Mouse (Mus musculus): ENCODE measurements around the gene Cdh13. TPM values are rescaled to one million over a fixed set of nuclear protein-coding genes. Genes with fewer than 3 reads are reported as not detected.
A peak's percentile ranks its signal among the peaks of the same experiment; 100 is the strongest.

Cdh13 gene
- polyA plus RNA-seq, 1 experiment from 2014 or later: 37.1 TPM

DNA sequence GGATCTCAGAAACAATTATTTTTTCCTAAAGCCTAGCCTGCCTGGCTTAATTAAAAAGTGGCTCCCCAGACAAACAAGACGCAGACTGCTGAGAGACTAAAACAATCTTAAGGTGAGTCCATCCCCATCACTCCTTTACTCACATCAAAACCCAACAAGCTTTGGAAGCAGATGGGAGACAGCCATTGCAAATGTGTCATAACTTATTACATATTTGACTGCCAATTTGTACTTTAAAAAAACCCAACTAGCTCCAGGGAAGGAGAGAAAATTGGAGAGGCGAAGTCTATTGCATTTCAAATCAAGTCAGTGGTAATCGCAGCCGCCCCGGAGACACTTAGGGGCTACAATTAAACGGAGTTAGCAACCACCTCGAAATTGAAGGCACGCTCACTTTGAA, 801.5 kb downstream of the Cdh13 start:
- Histone ChIP-seq H3K4me2 (no peak overlapping the region), H3K4me3 (ENCODE audit: low read depth, low read length) (no peak overlapping the region), H3K36me3 (ENCODE audit: control insufficient read depth, insufficient read depth, low read length) (no peaks in the 10 kb centered on the region), H3K9ac (ENCODE audit: low read depth, low read length) (no peak overlapping the region), H3K9me3 (replicated peaks; ENCODE audit: control insufficient read depth, low read length) (no peaks in the 10 kb centered on the region), H3K27me3 (ENCODE audit: control insufficient read depth, insufficient read depth, low read length) (no peaks in the 10 kb centered on the region), H3K27ac (ENCODE audit: low read depth, low read length) (no peak overlapping the region), H3K4me1 (ENCODE audit: control insufficient read depth, insufficient read depth, low read length) (no peaks in the 10 kb centered on the region)
- WGBS (ENCODE audit: insufficient replicate concordance): 88% methylated on average over 8 of the region's 8 CpGs
- ATAC-seq (replicated peaks; ENCODE audit: insufficient number of reproducible peaks, low FRiP score, low TSS enrichment): no peak

DNA sequence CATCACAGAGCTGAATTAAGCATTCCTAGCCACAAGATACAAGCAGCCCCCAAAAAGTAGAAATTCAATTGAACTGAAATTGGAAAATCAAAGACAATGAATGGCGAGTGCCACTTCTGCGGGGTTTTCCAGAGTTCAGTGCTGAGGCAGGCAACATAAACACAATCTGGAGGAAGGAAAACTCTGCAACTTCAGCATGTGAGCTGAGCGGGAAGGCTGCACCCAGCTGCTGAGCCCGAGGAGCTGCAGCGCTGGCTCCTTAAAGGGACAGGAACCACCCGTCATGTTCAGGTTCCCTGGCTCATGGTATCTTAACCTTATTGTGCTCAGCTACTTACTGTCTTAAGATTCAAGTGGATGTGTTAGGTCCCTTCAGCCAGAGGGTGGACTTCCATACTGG, 814.7 kb downstream of the Cdh13 start:
- 38% methylated on average over 6 of the region's 6 CpGs for WGBS (ENCODE audit: insufficient replicate concordance)

DNA sequence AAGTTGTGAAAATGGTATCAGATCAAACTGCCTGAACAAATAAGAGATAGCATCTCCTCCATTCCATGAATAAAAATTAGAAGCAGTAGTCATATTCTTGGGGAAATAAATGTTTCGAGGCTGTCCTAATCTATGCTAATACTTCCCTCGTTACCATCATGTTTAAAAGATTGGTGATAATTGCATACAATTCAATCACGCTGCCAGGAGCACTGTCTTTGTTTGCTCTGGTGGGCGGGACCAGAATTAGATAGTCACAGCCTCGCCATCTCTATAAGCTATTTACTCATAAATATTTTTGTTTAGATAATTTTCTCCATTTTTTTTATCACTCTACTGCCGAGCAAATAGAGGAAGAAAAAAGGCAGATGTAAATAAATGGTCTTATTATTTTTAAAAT, 819.3 kb downstream of the Cdh13 start:
- Histone ChIP-seq H3K9me3 (replicated peaks; ENCODE audit: control insufficient read depth, low read length) (no peaks in the 10 kb centered on the region), H3K4me3 (ENCODE audit: low read depth, low read length) (no peak overlapping the region), H3K4me2 (no peak overlapping the region), H3K27me3 (ENCODE audit: control insufficient read depth, insufficient read depth, low read length) (no peaks in the 10 kb centered on the region), H3K36me3 (ENCODE audit: control insufficient read depth, insufficient read depth, low read length) (no peaks in the 10 kb centered on the region), H3K27ac (ENCODE audit: low read depth, low read length) (no peak overlapping the region), H3K4me1 (ENCODE audit: control insufficient read depth, insufficient read depth, low read length) (no peaks in the 10 kb centered on the region), H3K9ac (ENCODE audit: low read depth, low read length) (no peak overlapping the region)
- WGBS (ENCODE audit: insufficient replicate concordance): 79% methylated on average over 6 of the region's 6 CpGs
- ATAC-seq (replicated peaks; ENCODE audit: insufficient number of reproducible peaks, low FRiP score, low TSS enrichment): no peak

More for the DNA sequence above, 814.7 kb downstream of the Cdh13 start:
- no peak for ATAC-seq (replicated peaks; ENCODE audit: insufficient number of reproducible peaks, low FRiP score, low TSS enrichment)
- Histone ChIP-seq H3K27me3 (ENCODE audit: control insufficient read depth, insufficient read depth, low read length) (no peaks in the 10 kb centered on the region), H3K9ac (ENCODE audit: low read depth, low read length) (no peak overlapping the region), H3K9me3 (replicated peaks; ENCODE audit: control insufficient read depth, low read length) (no peaks in the 10 kb centered on the region), H3K27ac (ENCODE audit: low read depth, low read length) (no peak overlapping the region), H3K4me1 (ENCODE audit: control insufficient read depth, insufficient read depth, low read length) (no peaks in the 10 kb centered on the region), H3K4me3 (ENCODE audit: low read depth, low read length) (no peak overlapping the region), H3K4me2 (no peak overlapping the region), H3K36me3 (ENCODE audit: control insufficient read depth, insufficient read depth, low read length) (no peaks in the 10 kb centered on the region)

DNA sequence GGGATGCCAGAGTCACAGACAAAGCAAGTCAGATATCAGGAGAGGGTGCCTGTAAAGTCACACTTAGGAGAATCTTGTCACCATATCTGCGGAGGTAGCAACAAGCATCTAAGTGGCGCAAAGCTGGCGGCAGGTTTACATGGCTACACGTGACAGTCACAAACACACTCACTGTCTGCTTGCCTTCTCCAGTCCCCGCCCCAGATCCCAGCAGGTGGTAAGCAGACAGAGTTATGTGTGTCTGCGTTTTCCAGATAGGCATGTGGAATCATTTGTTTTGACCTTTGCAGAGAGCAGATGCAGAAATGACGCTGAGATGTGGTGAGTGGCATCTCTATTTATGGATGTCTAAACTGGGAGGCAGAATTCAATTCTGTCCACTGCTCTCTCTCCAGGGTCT, 826.1 kb downstream of the Cdh13 start:
- Histone ChIP-seq H3K27ac (ENCODE audit: low read depth, low read length) (no peak overlapping the region), H3K27me3 (ENCODE audit: control insufficient read depth, insufficient read depth, low read length) (no peaks in the 10 kb centered on the region), H3K4me2 (peak overlapping the region; percentile 24; the same call in 1 of the 2 replicates), H3K4me3 (ENCODE audit: low read depth, low read length) (no peak overlapping the region), H3K4me1 (ENCODE audit: control insufficient read depth, insufficient read depth, low read length) (peaks cover 8% of the 10 kb centered on the region), H3K36me3 (ENCODE audit: control insufficient read depth, insufficient read depth, low read length) (no peaks in the 10 kb centered on the region), H3K9me3 (replicated peaks; ENCODE audit: control insufficient read depth, low read length) (no peaks in the 10 kb centered on the region), H3K9ac (ENCODE audit: low read depth, low read length) (no peak overlapping the region)
- WGBS (ENCODE audit: insufficient replicate concordance): 55% methylated on average over 7 of the region's 7 CpGs
- no peak for ATAC-seq (replicated peaks; ENCODE audit: insufficient number of reproducible peaks, low FRiP score, low TSS enrichment)

DNA sequence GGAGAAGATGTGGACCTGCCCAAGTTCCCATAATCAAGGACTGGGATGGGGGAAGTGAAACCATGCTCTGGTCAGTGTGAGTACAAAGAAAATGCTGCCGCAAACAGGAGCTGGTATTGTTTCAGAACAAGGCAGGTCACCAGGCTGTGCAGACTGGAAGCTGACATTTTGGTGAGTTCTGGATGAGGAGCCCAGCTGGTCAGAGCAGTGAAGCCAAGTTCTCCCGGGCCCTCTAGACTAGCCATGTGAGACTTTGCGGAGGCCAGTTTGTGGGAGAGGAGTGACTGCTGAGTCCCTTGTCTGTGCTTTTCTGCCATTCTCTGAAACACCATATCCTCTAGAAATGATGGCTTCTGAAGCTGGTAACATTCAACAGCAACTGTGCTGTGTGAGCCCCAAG, 829.3 kb downstream of the Cdh13 start:
- WGBS (ENCODE audit: insufficient replicate concordance): 80% methylated on average over 3 of the region's 3 CpGs
- no peak overlapping the region for H3K9ac ChIP-seq (ENCODE audit: low read depth, low read length)
- H3K36me3 ChIP-seq (ENCODE audit: control insufficient read depth, insufficient read depth, low read length): no peaks in the 10 kb centered on the region
- no peak for ATAC-seq (replicated peaks; ENCODE audit: insufficient number of reproducible peaks, low FRiP score, low TSS enrichment)
- H3K4me1 ChIP-seq (ENCODE audit: control insufficient read depth, insufficient read depth, low read length): peaks cover 8% of the 10 kb centered on the region
- no peaks in the 10 kb centered on the region for H3K27me3 ChIP-seq (ENCODE audit: control insufficient read depth, insufficient read depth, low read length)
- H3K4me2 ChIP-seq: no peak overlapping the region
- H3K27ac ChIP-seq (ENCODE audit: low read depth, low read length): no peak overlapping the region
- H3K4me3 ChIP-seq (ENCODE audit: low read depth, low read length): no peak overlapping the region
- H3K9me3 ChIP-seq (replicated peaks; ENCODE audit: control insufficient read depth, low read length): no peaks in the 10 kb centered on the region

DNA sequence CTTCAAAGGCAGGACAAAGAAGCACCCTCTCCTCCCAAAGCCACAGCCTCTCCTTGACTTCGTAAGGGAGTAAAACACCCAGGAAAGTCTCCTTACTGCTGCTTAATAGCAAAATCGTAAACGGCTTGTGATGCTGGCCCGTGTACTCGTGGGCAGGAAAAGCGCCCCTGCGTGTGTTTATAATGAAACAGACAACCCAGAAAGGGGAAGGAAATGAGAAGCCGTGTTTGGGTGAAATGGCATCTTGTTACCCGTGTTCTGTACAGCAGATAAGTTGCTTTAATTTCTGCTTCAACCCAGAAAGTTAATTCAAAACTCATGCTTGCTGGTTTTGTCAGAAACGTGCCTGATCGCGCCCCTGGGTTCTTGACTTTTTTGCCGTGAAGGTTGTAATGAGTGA, 837.7 kb downstream of the Cdh13 start:
- H3K4me2 ChIP-seq: no peak overlapping the region
- WGBS (ENCODE audit: insufficient replicate concordance): 78% methylated on average over 13 of the region's 13 CpGs

DNA sequence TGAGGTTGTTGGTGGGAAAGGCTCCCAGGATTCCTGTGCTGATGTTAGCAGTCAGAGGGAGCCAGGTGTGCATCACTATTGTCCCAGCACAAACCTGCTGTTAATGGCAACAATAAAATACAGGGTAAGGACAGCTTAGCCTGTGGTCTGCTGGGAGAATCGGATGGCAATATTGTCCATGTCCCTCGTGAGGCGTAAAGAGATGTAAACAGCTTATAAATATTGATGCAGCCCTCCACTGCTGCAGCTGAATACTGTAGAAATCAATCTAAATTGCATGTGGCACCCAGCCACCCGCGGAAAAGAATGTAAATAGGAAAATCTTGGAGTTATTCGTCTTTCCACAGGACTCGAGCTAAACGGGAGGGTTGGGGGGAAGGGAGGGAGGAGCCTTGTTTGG, 844.3 kb downstream of the Cdh13 start:
- no peaks in the 10 kb centered on the region for H3K9me3 ChIP-seq (replicated peaks; ENCODE audit: control insufficient read depth, low read length)
- H3K9ac ChIP-seq (ENCODE audit: low read depth, low read length): no peak overlapping the region
- no peaks in the 10 kb centered on the region for H3K4me1 ChIP-seq (ENCODE audit: control insufficient read depth, insufficient read depth, low read length)
- 72% methylated on average over 8 of the region's 8 CpGs for WGBS (ENCODE audit: insufficient replicate concordance)
- no peaks in the 10 kb centered on the region for H3K27me3 ChIP-seq (ENCODE audit: control insufficient read depth, insufficient read depth, low read length)
- H3K4me3 ChIP-seq (ENCODE audit: low read depth, low read length): no peak overlapping the region
- no peak overlapping the region for H3K27ac ChIP-seq (ENCODE audit: low read depth, low read length)
- no peaks in the 10 kb centered on the region for H3K36me3 ChIP-seq (ENCODE audit: control insufficient read depth, insufficient read depth, low read length)
- ATAC-seq (replicated peaks; ENCODE audit: insufficient number of reproducible peaks, low FRiP score, low TSS enrichment): no peak
- no peak overlapping the region for H3K4me2 ChIP-seq

More for the DNA sequence above, 837.7 kb downstream of the Cdh13 start:
- Histone ChIP-seq H3K36me3 (ENCODE audit: control insufficient read depth, insufficient read depth, low read length) (no peaks in the 10 kb centered on the region), H3K4me3 (ENCODE audit: low read depth, low read length) (no peak overlapping the region), H3K27me3 (ENCODE audit: control insufficient read depth, insufficient read depth, low read length) (no peaks in the 10 kb centered on the region), H3K27ac (ENCODE audit: low read depth, low read length) (no peak overlapping the region), H3K9ac (ENCODE audit: low read depth, low read length) (no peak overlapping the region), H3K4me1 (ENCODE audit: control insufficient read depth, insufficient read depth, low read length) (no peaks in the 10 kb centered on the region), H3K9me3 (replicated peaks; ENCODE audit: control insufficient read depth, low read length) (no peaks in the 10 kb centered on the region)
- ATAC-seq (replicated peaks; ENCODE audit: insufficient number of reproducible peaks, low FRiP score, low TSS enrichment): no peak

DNA sequence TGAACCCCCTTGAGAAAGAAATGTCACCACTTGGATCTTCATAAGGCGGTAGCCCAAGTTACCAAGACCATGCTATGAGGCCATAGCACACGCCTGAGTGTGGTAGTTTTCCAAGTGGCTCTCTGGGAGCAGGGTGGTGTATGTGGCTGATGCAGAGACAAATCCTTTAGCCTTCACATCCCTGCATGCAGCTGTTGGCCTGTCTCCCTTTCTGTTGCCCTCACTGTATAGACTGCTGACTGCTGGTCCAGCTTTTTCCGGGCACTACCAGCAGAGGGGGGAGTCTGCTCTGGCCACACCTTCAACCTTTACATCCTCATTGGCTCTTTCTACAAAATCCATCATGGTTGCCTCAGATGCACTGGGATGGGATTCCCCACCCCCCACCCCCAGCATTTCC, 844.7 kb downstream of the Cdh13 start:
- H3K27ac ChIP-seq (ENCODE audit: low read depth, low read length): no peak overlapping the region
- no peaks in the 10 kb centered on the region for H3K36me3 ChIP-seq (ENCODE audit: control insufficient read depth, insufficient read depth, low read length)
- H3K9me3 ChIP-seq (replicated peaks; ENCODE audit: control insufficient read depth, low read length): no peaks in the 10 kb centered on the region
- H3K9ac ChIP-seq (ENCODE audit: low read depth, low read length): no peak overlapping the region
- no peak overlapping the region for H3K4me3 ChIP-seq (ENCODE audit: low read depth, low read length)
- no peaks in the 10 kb centered on the region for H3K4me1 ChIP-seq (ENCODE audit: control insufficient read depth, insufficient read depth, low read length)
- H3K27me3 ChIP-seq (ENCODE audit: control insufficient read depth, insufficient read depth, low read length): no peaks in the 10 kb centered on the region
- no peak overlapping the region for H3K4me2 ChIP-seq
- ATAC-seq (replicated peaks; ENCODE audit: insufficient number of reproducible peaks, low FRiP score, low TSS enrichment): no peak
- WGBS (ENCODE audit: insufficient replicate concordance): 67% methylated on average over 3 of the region's 3 CpGs

DNA sequence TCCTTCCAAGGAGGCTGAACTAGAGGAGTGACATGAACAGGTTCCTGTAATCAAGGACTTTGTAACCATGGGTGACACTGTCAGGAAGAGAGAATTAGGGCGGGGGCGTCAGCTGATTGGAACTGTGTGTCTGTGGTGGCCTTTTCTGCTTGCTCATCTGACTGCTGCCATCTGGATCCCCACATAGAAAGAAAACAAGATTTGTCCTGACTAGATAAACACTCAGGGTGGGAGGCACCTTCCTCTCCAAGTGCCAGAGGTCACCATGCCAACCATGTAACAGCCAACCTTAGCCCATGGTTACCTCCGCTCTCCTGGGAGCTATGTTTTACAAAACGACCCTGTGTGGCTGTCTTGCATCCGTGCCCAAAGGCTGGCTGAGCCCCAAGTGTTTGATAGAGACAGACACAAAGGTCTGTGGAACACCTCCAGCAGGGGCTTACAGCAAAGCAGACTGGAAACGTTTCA, 873.0 kb downstream of the Cdh13 start:
- H3K36me3 ChIP-seq (ENCODE audit: control insufficient read depth, insufficient read depth, low read length): no peaks in the 10 kb centered on the region
- H3K9ac ChIP-seq (ENCODE audit: low read depth, low read length): no peak overlapping the region
- ATAC-seq (replicated peaks; ENCODE audit: insufficient number of reproducible peaks, low FRiP score, low TSS enrichment): no peak
- no peaks in the 10 kb centered on the region for H3K27me3 ChIP-seq (ENCODE audit: control insufficient read depth, insufficient read depth, low read length)
- no peak overlapping the region for H3K4me3 ChIP-seq (ENCODE audit: low read depth, low read length)
- no peaks in the 10 kb centered on the region for H3K9me3 ChIP-seq (replicated peaks; ENCODE audit: control insufficient read depth, low read length)
- H3K27ac ChIP-seq (ENCODE audit: low read depth, low read length): no peak overlapping the region
- no peaks in the 10 kb centered on the region for H3K4me1 ChIP-seq (ENCODE audit: control insufficient read depth, insufficient read depth, low read length)
- WGBS (ENCODE audit: insufficient replicate concordance): 53% methylated on average over 6 of the region's 6 CpGs
- H3K4me2 ChIP-seq: no peak overlapping the region
